Mouse (Mus musculus) testis, postnatal 10 days (tissue): ENCODE measurements around the gene Ctdnep1.
"Not testable (repeated sequence)": the region's sequence is repeated elsewhere in the genome, so short reads cannot be mapped to it uniquely, and the experiment has no call there.

Experiments
- DNase-seq: peaks from one replicate; pipeline ENCODE4 v3.0.0; 2021; ENCODE audit warnings: low spot score

Gene Ctdnep1

GRCm38 (mm10) chr11:70010961-70011360 is 30.0 kb downstream of the Ctdnep1 start:
- DNase-seq, result no peak

GRCm38 (mm10) chr11:70012931-70013330 is 32.0 kb downstream of the Ctdnep1 start:
- peak; percentile 37 for DNase-seq

GRCm38 (mm10) chr11:70013408-70013807 is 32.5 kb downstream of the Ctdnep1 start:
- no peak for DNase-seq

GRCm38 (mm10) chr11:70014051-70014450 is 33.1 kb downstream of the Ctdnep1 start:
- no peak for DNase-seq

GRCm38 (mm10) chr11:70014880-70015558 is 34.1 kb downstream of the Ctdnep1 start, which contains the start of gene Acadvl:
Acadvl (minus strand) TSS chr11:70015411.
- DNase-seq, result peak; percentile 92

GRCm38 (mm10) chr11:70015677-70016076 is 34.7 kb downstream of the Ctdnep1 start:
- DNase-seq, result no peak

- not testable (repeated sequence) for DNase-seq
Observed at GRCm38 (mm10) chr11:70016177-70016576, 35.2 kb downstream of the Ctdnep1 start.

GRCm38 (mm10) chr11:70016669-70017068 is 35.7 kb downstream of the Ctdnep1 start, which contains the start of gene Dlg4:
Dlg4 (plus strand) TSS chr11:70016942.
- no peak for DNase-seq

- DNase-seq, result no peak
Observed at GRCm38 (mm10) chr11:70017199-70017767, 36.3 kb downstream of the Ctdnep1 start.

GRCm38 (mm10) chr11:70018131-70018990 is 37.4 kb downstream of the Ctdnep1 start:
- peak; percentile 74 for DNase-seq

- no peak for DNase-seq
Observed at GRCm38 (mm10) chr11:70019495-70020021, 38.6 kb downstream of the Ctdnep1 start.

- DNase-seq, result no peak
Observed at GRCm38 (mm10) chr11:70020022-70020631, 39.2 kb downstream of the Ctdnep1 start.

- peak; percentile 81 for DNase-seq
Observed at GRCm38 (mm10) chr11:70020731-70021263, 39.8 kb downstream of the Ctdnep1 start.

- DNase-seq, result peak; percentile 100
Observed at GRCm38 (mm10) chr11:70021264-70022132, 40.5 kb downstream of the Ctdnep1 start.

- DNase-seq, result peak; percentile 74
Observed at GRCm38 (mm10) chr11:70023481-70024150, 42.7 kb downstream of the Ctdnep1 start.

GRCm38 (mm10) chr11:70024151-70024514 is 43.2 kb downstream of the Ctdnep1 start:
- DNase-seq, result no peak

GRCm38 (mm10) chr11:70026689-70027088 is 45.7 kb downstream of the Ctdnep1 start:
- peak; percentile 82 for DNase-seq

GRCm38 (mm10) chr11:70027397-70027796 is 46.4 kb downstream of the Ctdnep1 start:
- peak; percentile 71 for DNase-seq

- no peak for DNase-seq
Observed at GRCm38 (mm10) chr11:70028401-70029129, 47.6 kb downstream of the Ctdnep1 start.
